In the genomic region with DNA sequence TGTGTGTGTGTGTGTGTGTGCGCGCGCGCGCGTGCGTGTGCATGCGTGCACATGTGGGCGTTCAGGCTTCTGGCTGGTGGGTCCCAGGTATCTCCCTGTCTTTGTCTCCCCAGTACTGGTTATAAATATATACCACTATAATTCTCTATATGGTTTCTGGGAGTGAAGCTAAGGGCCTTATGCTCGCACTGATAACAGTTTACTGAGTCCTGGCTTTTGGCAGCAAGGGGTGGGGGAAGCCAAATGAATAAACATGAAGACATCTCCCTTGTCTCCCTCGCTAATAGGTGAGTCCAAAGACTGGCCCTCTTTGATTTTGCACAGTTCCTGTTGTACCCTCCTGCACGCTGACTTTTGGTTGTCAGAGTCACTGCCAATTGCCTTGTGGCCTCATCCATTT, we compare ENCODE assay signal across 19 mouse cellular contexts. TPM values are rescaled to one million over a fixed set of nuclear protein-coding genes. Genes with fewer than 3 reads are reported as not detected.
DNase-seq lines count a peak whose midpoint lies in the region; ATAC-seq and TF ChIP-seq lines count a peak whose summit lies in the region.
"Had no signal": no experiment of that assay in that cellular context is flagged by ENCODE, and none has a peak within 500 bp of the region (broad histone marks: within the 10 kb centered on the region; RNA-seq: fewer than 3 reads in every experiment).

No protein-coding gene starts in this region.

- TF ChIP-seq RAD21 in MEL (IDR thresholded peaks at IDR 0.05; ENCODE audit: low read depth, low read length): no peak

- no peak overlapping the region for H3K9ac ChIP-seq in liver, embryonic 11.5 days (ENCODE audit: low read depth, low read length)
- H3K9ac ChIP-seq in liver, postnatal 0 days (replicated peaks): no peak overlapping the region
- H3K9ac ChIP-seq in MEL (ENCODE audit: control insufficient read depth, low read depth, low read length, poor library complexity, severe bottlenecking): no peak overlapping the region
- H3K9ac ChIP-seq in hindbrain, embryonic 16.5 days (ENCODE audit: low read depth, low read length): no peak overlapping the region
- H3K9ac ChIP-seq: embryonic facial prominence, embryonic 12.5 days; forebrain, embryonic 13.5 days; forebrain, embryonic 15.5 days; forebrain, postnatal 0 days had no signal

- H3K27me3 ChIP-seq in liver, embryonic 11.5 days (replicated peaks; ENCODE audit: control insufficient read depth, insufficient read depth, low read length): no peaks in the 10 kb centered on the region
- no peaks in the 10 kb centered on the region for H3K27me3 ChIP-seq in liver, postnatal 0 days (ENCODE audit: insufficient read depth, low read length)
- no peaks in the 10 kb centered on the region for H3K27me3 ChIP-seq in MEL (ENCODE audit: control insufficient read depth in 1 of 2, insufficient read depth in 2 of 2, low read length in 2 of 2)
- H3K27me3 ChIP-seq in hindbrain, embryonic 16.5 days (replicated peaks; ENCODE audit: control insufficient read depth, insufficient read depth, low read length): no peaks in the 10 kb centered on the region
- H3K27me3 ChIP-seq: forebrain, embryonic 13.5 days; forebrain, embryonic 15.5 days had no signal

- no peak for TF ChIP-seq CTCF in liver, postnatal 0 days (IDR thresholded peaks at IDR 0.05; ENCODE audit: low read depth)
- TF ChIP-seq CTCF in MEL (IDR thresholded peaks at IDR 0.05 in 2 of 3, conservative IDR thresholded peaks at IDR 0.05 in 1 of 3; ENCODE audit: control insufficient read depth in 1 of 3, insufficient read depth in 1 of 3, low read depth in 2 of 3, low read length in 3 of 3, poor library complexity in 1 of 3, severe bottlenecking in 1 of 3): no peak

- ATAC-seq in liver, embryonic 11.5 days (replicated peaks; ENCODE audit: low FRiP score): peak; percentile 52; the same call in 1 of the 2 replicates
- ATAC-seq in liver, postnatal 0 days: no peak
- no peak for ATAC-seq in hindbrain, embryonic 16.5 days
- ATAC-seq: forebrain, embryonic 13.5 days; forebrain, embryonic 15.5 days had no signal

- H3K27ac ChIP-seq in liver, embryonic 11.5 days (ENCODE audit: low read depth, low read length): peak overlapping the region; percentile 19; the same call in 1 of the 2 replicates
- no peak overlapping the region for H3K27ac ChIP-seq in liver, postnatal 0 days (ENCODE audit: low read depth)
- H3K27ac ChIP-seq in MEL (ENCODE audit: control insufficient read depth, low read depth, low read length): peak overlapping the region; percentile 40
- no peak overlapping the region for H3K27ac ChIP-seq in hindbrain, embryonic 16.5 days (ENCODE audit: low read depth, low read length)
- H3K27ac ChIP-seq: embryonic facial prominence, embryonic 10.5 days; embryonic facial prominence, embryonic 12.5 days; forebrain, embryonic 13.5 days; forebrain, embryonic 15.5 days had no signal

- no peaks in the 10 kb centered on the region for H3K79me2 ChIP-seq in MEL (ENCODE audit: control insufficient read depth, insufficient read depth, low read length, poor library complexity)

- H3K4me1 ChIP-seq in liver, embryonic 11.5 days (replicated peaks; ENCODE audit: control insufficient read depth, insufficient read depth, low read length): peaks cover 2% of the 10 kb centered on the region; the same call in 1 of the 2 replicates
- peaks cover 4% of the 10 kb centered on the region; the same call in 1 of the 2 replicates for H3K4me1 ChIP-seq in liver, postnatal 0 days (ENCODE audit: insufficient read depth)
- H3K4me1 ChIP-seq in MEL (ENCODE audit: control insufficient read depth in 1 of 2, insufficient read depth in 2 of 2, low read length in 2 of 2): peaks cover 0 to 22% of the 10 kb centered on the region in 2 experiments; a peak in 2 of 4 replicates
- H3K4me1 ChIP-seq in hindbrain, embryonic 16.5 days (ENCODE audit: control insufficient read depth, insufficient read depth, low read depth, low read length): no peaks in the 10 kb centered on the region
- H3K4me1 ChIP-seq: embryonic facial prominence, embryonic 10.5 days; embryonic facial prominence, embryonic 12.5 days; forebrain, embryonic 13.5 days; forebrain, embryonic 15.5 days had no signal

- no peaks in the 10 kb centered on the region for H3K36me3 ChIP-seq in liver, embryonic 11.5 days (ENCODE audit: control insufficient read depth, insufficient read depth, low read length)
- no peaks in the 10 kb centered on the region for H3K36me3 ChIP-seq in liver, postnatal 0 days (replicated peaks; ENCODE audit: insufficient read depth, low read length)
- peaks cover 0 to 5% of the 10 kb centered on the region in 2 experiments; a peak in 2 of 4 replicates for H3K36me3 ChIP-seq in MEL (ENCODE audit: control insufficient read depth in 1 of 2, insufficient read depth in 2 of 2, low read length in 2 of 2)
- 0 out of 2 replicates have a peak, but pooled peaks cover 5% of the 10 kb centered on the region for H3K36me3 ChIP-seq in hindbrain, embryonic 16.5 days (ENCODE audit: control insufficient read depth, insufficient read depth, low read length)
- H3K36me3 ChIP-seq: embryonic facial prominence, embryonic 10.5 days; embryonic facial prominence, embryonic 12.5 days had no signal

- no peak overlapping the region for H3K4me3 ChIP-seq in liver, embryonic 11.5 days (ENCODE audit: low read depth, low read length)
- no peak overlapping the region for H3K4me3 ChIP-seq in liver, postnatal 0 days (ENCODE audit: low read depth, low read length)
- no peak overlapping the region for H3K4me3 ChIP-seq in MEL (ENCODE audit: control insufficient read depth in 1 of 2, insufficient read depth in 1 of 2, low read depth in 2 of 2, low read length in 2 of 2)
- H3K4me3 ChIP-seq in hindbrain, embryonic 16.5 days (ENCODE audit: low read length): no peak overlapping the region
- H3K4me3 ChIP-seq: embryonic facial prominence, embryonic 10.5 days; embryonic facial prominence, embryonic 12.5 days; forebrain, embryonic 13.5 days; forebrain, embryonic 15.5 days had no signal

- WGBS in liver, embryonic 11.5 days: 88% methylated on average over 12 of the region's 12 CpGs
- 87% methylated on average over 12 of the region's 12 CpGs for WGBS in liver, postnatal 0 days (ENCODE audit: insufficient replicate concordance)
- WGBS in hindbrain, embryonic 16.5 days: 89% methylated on average over 12 of the region's 12 CpGs

- no peak for TF ChIP-seq EP300 in liver, postnatal 0 days (IDR thresholded peaks at IDR 0.05; ENCODE audit: low read depth)
- no peak for TF ChIP-seq EP300 in MEL (IDR thresholded peaks at IDR 0.05; ENCODE audit: low read depth in 1 of 2, low read length in 2 of 2)

- H3K4me2 ChIP-seq in liver, embryonic 11.5 days: no peak overlapping the region
- H3K4me2 ChIP-seq in liver, postnatal 0 days (ENCODE audit: low read depth, low read length): no peak overlapping the region
- H3K4me2 ChIP-seq in hindbrain, embryonic 16.5 days (ENCODE audit: low read length): no peak overlapping the region
- H3K4me2 ChIP-seq: embryonic facial prominence, embryonic 12.5 days; forebrain, embryonic 13.5 days; forebrain, embryonic 15.5 days had no signal

- H3K9me3 ChIP-seq in liver, embryonic 11.5 days (ENCODE audit: control insufficient read depth, low read length): no peaks in the 10 kb centered on the region
- no peaks in the 10 kb centered on the region for H3K9me3 ChIP-seq in liver, postnatal 0 days (ENCODE audit: low read length)
- no peaks in the 10 kb centered on the region for H3K9me3 ChIP-seq in MEL (replicated peaks; ENCODE audit: insufficient read depth, low read length)
- H3K9me3 ChIP-seq in hindbrain, embryonic 16.5 days (ENCODE audit: control insufficient read depth, low read length): no peaks in the 10 kb centered on the region
- H3K9me3 ChIP-seq: embryonic facial prominence, embryonic 10.5 days; embryonic facial prominence, embryonic 12.5 days; forebrain, embryonic 13.5 days; forebrain, embryonic 15.5 days had no signal

- DNase-seq in liver, embryonic 11.5 days (ENCODE audit: low spot score): no peak
- no peak for DNase-seq in liver, postnatal 0 days
- peak; percentile 66 for DNase-seq in MEL (ENCODE audit: low read depth, low spot score)
- DNase-seq in MEL-GATA-1-ER (ENCODE audit: extremely low read depth, low read depth): peak; percentile 24
- DNase-seq in cerebellum, adult 11-12 months: no peak
- DNase-seq: adrenal gland, adult 2 months; adrenal gland, postnatal 10 days; adrenal gland, postnatal 25 days; cerebellum, adult 11 months; cerebellum, adult 2 months; cerebellum, adult 9-10 months; cerebellum, postnatal 10 days; cerebellum, postnatal 25 days; forebrain, postnatal 0 days had no signal

- no peak for TF ChIP-seq POLR2A in MEL (IDR thresholded peaks at IDR 0.05; ENCODE audit: control insufficient read depth in 1 of 2, insufficient read depth in 1 of 2, low read depth in 1 of 2, low read length in 2 of 2, poor library complexity in 1 of 2)

TF ChIP-seq in MEL, 35 proteins besides CTCF, POLR2A, EP300 and RAD21:
- TF ChIP-seq TCF12 (IDR thresholded peaks at IDR 0.05; ENCODE audit: low read depth, low read length) (peak; percentile 23; the same call in 1 of the 2 replicates), POLR2AphosphoS2 (IDR thresholded peaks at IDR 0.05; ENCODE audit: low read length) (no peak), MYC (IDR thresholded peaks at IDR 0.05; ENCODE audit: low read depth, low read length) (no peak)

RNA-seq across cellular contexts. Expression of a gene that starts 32.2 kb away (rescaled TPM):
- polyA plus RNA-seq in liver, embryonic 11.5 days (2014; fragmentation: Nextera tagmentation; extraction: Ambion mirVana): 0.96 and 1.2 TPM in 2 replicates
- 0.09 TPM in 1 of 2 replicates, not detected in the other for polyA plus RNA-seq in liver, postnatal 0 days (2015; fragmentation: Nextera tagmentation; extraction: Ambion mirVana)
- not detected in 2 replicates for total RNA-seq in MEL (2012; rRNA removed)
- not detected for polyA plus RNA-seq in MEL (2012; ENCODE audit: insufficient read depth in 1 of 2, insufficient read length in 2 of 2, low read depth in 1 of 2, low replicate concordance in 2 of 2, missing spikeins in 1 of 2)
- 27.6 and 29.1 TPM in 2 replicates for polyA plus RNA-seq in hindbrain, embryonic 16.5 days (2015; fragmentation: Nextera tagmentation; extraction: Ambion mirVana)

Comparison
In these comparisons a context has a peak if more than half of its experiments do, and no peak if none do; other contexts are left out.
1. H3K27ac ChIP-seq: peak in liver, embryonic 11.5 days (single experiment) and MEL (single experiment); none in liver, postnatal 0 days (single experiment) and hindbrain, embryonic 16.5 days (single experiment).
2. DNase-seq: peak in MEL (single experiment) and MEL-GATA-1-ER (single experiment); none in liver, embryonic 11.5 days (single experiment), liver, postnatal 0 days (single experiment) and cerebellum, adult 11-12 months (single experiment).
3. RNA of a gene that starts 32.2 kb away (polyA plus RNA-seq): 27.6 to 29.1 TPM in hindbrain, embryonic 16.5 days; 0.96 to 1.2 TPM in liver, embryonic 11.5 days, 0.09 TPM in liver, postnatal 0 days and not detected in MEL; every median in the first group is over 10 times any median in the second.